Comparison of ENCODE assay signal across 29 mouse cellular contexts in the genomic region with DNA sequence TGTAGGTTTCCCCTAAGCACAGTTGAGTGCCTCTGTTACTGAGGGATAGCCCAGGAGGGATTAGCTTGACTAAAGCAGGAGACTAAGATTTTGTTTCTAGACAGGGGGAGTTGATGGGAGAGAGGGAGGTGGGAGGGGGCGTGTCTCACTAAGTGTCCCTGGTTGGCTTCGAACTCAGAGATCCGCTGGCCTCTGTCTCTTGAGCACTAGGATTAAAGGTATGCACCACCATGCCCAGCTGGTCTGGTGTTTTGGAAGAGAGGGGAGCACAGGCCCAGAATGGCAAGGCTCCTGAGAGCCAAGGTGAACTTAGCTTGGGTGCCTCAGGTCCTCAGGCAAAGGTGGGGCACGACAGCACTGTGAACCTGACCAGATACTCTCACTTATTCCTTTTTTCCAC.
"Had no signal": no experiment of that assay in that cellular context is flagged by ENCODE, and none has a peak within 500 bp of the region (broad histone marks: within the 10 kb centered on the region; RNA-seq: fewer than 3 reads in every experiment).

No protein-coding gene starts in this region.

- DNase-seq: heart, postnatal 10 days; heart, postnatal 14 days; heart, postnatal 36 days; kidney, adult 11 months; kidney, adult 18-20 months; kidney, adult 2 months; kidney, adult 8-10 months; kidney, adult 9 months; kidney, postnatal 10 days; kidney, postnatal 14 days; kidney, postnatal 25 days; kidney, postnatal 36 days; kidney, postnatal 4 days; layer of hippocampus, adult 9-11 months; layer of hippocampus, postnatal 36 days had no signal

- H3K27ac ChIP-seq: heart, embryonic 13.5 days; heart, embryonic 15.5 days; hindbrain, embryonic 10.5 days; hindbrain, embryonic 12.5 days; hindbrain, embryonic 13.5 days; hindbrain, embryonic 14.5 days; hindbrain, embryonic 15.5 days; hindbrain, postnatal 0 days; intestine, embryonic 15.5 days; kidney, embryonic 15.5 days; kidney, postnatal 0 days; layer of hippocampus, adult 2 months; left cerebral cortex, adult 2 months had no signal

- H3K27me3 ChIP-seq: heart, embryonic 12.5 days; heart, embryonic 13.5 days; heart, embryonic 15.5 days; hindbrain, embryonic 12.5 days; hindbrain, embryonic 13.5 days; hindbrain, embryonic 15.5 days; intestine, embryonic 15.5 days; kidney, embryonic 15.5 days had no signal

- H3K4me1 ChIP-seq: heart, embryonic 12.5 days; heart, embryonic 15.5 days; hindbrain, embryonic 10.5 days; hindbrain, embryonic 12.5 days; hindbrain, embryonic 15.5 days; intestine, embryonic 15.5 days; kidney, embryonic 15.5 days had no signal

- H3K9me3 ChIP-seq: heart, embryonic 13.5 days; heart, embryonic 15.5 days; hindbrain, embryonic 10.5 days; hindbrain, embryonic 12.5 days; hindbrain, embryonic 13.5 days; hindbrain, embryonic 15.5 days; intestine, embryonic 15.5 days; kidney, embryonic 15.5 days had no signal

- H3K4me3 ChIP-seq: heart, embryonic 12.5 days; heart, embryonic 13.5 days; heart, embryonic 15.5 days; hindbrain, embryonic 10.5 days; hindbrain, embryonic 12.5 days; hindbrain, embryonic 13.5 days; hindbrain, embryonic 15.5 days; intestine, embryonic 15.5 days; kidney, embryonic 15.5 days; layer of hippocampus, adult 2 months; left cerebral cortex, adult 2 months had no signal
